Mouse (Mus musculus) regulatory T cell (primary cell): ENCODE measurements around the gene Gm19426.

Experiments used
- in situ Hi-C: fragments of 300-600 bp; cut with MboI, MseI; formaldehyde crosslinking; loops from one replicate; pipeline ENCODE4 v1.15.1; 2025; ENCODE audit warnings: high pct_unique_total_duplicates

Gene Gm19426

DNA sequence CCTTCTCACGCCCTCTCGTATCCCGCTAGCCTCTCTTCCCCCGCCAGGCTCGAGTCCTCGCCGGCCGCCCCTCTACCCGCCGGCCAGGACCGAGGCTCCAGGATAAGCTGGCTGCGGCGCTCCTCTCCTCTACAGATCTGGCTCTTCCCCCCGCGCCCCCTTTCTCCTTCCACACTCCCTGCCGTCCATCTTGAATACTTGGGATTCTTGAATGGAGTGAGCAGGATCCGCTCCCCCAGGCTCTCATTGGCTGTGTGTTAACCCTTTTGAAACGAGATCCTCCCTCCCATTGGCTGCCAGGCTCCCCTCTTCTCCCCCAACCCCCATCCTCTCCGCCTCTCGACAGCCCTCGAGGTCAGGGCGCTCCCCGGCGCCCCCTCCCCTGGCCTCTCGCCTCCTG is at the start of gene Gm19426:
TSS of gene Gm19426 (minus strand) at position 95 of the 400 bp plus-strand sequence.
- in situ Hi-C loops: no loop called here

DNA sequence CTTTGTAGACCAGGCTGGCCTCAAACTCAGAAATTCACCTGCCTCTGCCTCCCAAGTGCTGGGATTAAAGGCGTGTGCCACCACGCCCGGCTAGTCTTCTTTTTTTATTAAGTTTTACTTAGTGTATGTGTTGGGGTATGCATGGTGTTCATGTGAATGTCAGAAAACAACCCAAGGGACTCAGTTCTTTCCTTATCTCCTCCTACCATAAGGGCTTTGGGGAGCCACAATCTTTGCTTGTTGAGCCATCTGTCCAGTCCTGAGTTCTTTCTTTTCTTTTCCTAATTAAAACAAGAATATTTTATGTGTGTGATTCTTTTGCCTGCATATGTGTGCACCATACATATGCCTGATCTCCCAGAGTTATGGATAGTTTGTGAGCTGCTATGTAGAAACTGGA is 49.7 kb upstream of the Gm19426 start:
- in situ Hi-C loops: no loop called here

DNA sequence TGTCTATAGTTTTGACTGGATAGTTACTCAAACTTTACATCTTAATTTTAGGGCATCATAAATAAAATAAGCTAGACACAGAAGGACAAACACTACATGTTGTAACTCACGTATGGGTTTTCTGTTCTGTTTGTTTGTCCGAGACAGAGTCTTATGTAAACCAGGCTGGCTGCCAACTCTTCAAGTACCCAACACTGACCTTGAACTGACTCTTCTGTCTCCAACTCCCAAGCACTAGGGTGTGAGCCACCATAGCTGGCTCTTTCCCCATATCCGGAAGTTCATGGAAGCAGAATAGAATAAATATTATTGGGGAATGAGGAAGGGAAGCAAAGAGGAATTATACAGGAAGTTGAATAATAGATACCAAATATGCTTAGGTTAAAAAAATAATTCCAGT is 49.1 kb upstream of the Gm19426 start:
- in situ Hi-C loops: no loop called here

DNA sequence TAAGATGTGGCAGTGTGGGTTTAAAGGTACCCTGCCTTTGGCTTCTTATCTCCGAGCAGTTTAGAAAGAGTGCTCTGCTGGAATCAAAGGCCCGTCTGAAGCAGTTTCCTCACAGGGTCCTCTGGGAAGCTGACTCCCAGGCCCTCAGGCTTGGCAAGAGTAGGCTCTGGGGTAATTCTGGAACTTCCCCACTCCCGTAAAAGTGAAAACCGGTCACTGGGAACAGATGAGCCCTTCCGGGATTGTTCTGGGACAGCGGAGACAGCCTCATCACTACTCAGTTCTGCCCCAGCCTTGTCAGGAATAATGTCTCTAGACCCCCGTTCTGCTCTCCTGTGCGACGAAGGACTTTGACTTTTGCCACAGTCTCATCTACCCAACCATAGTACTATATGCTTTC is 47.0 kb upstream of the Gm19426 start:
- in situ Hi-C loops: no loop called here

DNA sequence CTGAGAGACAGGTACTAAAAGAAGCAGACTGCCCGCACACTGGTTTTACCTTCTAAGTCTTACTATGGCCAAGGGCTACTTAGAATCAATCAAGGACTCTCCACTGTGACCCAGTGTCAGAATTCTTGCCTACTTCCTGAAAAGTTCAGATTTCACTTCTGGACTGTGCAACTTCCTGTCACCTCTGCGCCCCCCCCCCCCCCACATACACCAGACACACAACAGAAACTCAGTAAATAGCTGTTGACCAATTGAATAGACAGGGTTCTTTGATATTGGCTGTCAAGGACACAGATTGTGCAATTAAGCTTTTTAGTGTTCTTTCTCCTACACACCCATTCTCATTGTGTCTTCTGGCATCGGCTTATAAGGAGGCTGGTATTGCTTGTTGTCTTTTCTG is 44.9 kb upstream of the Gm19426 start:
- in situ Hi-C loops: loop anchor here (10.0 kb wide), 1 partner anchor 696 kb away; no protein-coding TSS in a partner anchor

DNA sequence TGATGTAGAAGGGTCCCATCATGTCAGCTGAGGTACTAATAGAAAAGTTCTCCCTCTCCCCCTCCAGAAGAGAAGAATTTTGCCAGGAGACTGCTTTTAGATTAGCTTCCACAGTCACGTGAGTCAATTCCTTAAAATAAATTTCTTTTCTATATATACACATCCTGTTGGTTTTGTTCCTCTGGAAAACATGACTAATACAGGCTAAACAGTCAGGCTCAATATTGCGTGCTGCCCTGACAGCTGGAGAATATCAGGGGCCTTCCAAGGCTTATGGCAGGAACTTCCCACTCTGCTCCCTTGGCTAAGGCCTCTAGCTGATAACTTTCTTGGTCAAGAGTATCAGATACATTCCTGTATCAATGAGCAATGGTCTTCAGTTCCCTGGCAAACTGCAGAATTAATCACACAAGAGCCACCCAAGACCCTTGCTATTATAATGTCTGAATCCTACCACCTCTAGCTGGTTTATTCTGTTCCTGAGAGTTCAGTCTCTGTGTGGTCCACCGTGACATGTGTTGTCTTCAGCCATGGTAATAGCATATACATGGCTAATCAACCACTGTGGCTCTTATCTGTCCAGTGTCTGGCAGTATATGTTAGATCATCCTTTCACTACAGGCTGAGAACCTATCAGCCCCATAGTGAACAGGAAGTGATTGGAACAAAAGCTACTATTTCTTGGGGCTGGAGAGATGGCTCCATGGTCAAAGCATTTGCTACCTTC is 40.5 kb upstream of the Gm19426 start:
- in situ Hi-C loops: loop anchor here (10.0 kb wide), 1 partner anchor 701 kb away; no protein-coding TSS in a partner anchor

DNA sequence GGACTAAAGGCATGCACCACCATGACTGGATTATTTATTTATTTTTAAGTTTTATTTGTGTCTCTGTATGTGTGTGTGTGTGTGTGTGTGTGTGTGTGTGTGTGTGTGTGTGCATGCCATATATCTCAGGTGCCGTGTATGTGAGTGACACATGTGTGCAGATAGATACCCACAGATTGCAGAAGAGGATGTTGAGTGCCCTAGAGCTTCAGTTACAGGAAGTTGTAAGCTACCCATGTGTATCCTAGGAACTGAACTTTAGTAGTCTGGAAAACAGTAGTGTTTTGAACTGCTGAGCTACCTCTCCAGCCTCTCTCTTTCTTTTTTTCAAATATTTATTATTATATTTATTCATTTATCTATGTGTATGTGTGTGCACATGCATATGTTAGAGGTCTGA is 39.9 kb upstream of the Gm19426 start:
- in situ Hi-C loops: loop anchor here (10.0 kb wide), 1 partner anchor 701 kb away; no protein-coding TSS in a partner anchor

DNA sequence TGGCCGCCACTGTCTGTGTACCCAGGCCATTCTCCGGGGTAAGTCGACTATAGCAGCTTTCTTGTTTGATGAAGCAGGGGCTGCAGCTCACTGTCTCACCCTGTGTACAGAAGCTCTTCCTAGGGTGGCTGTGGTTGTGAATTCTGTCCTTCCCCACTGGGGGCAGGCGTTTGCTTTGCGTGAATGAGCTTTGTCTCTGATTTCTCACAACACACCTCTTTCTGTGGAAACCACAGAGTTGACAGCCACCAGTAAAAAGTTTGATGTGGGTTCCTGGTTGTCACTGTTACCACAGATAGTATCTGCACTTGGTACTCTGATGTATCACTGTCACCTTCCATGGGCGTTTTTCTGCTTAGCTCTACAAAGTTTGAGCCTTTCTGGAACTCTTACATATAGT is 35.8 kb upstream of the Gm19426 start:
- in situ Hi-C loops: no loop called here

DNA sequence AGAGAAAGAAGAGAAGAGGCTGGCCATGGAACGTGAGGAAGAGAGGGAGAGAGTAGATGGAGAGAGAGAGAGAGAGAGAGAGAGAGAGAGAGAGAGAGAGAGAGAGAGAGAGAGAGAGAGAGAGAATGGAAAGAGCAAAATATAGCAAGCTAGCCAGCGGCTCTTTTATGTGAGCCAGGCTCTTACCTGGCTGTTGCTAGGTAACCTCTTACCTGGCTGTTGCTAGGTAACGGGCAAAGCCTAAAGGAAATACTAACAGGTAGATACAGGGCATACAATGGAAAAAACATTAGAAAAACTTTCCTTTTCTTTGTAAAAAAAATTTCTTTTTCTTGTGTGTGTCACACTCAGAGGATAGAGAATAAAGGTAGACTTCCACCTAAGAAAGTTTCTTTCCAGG is 34.3 kb upstream of the Gm19426 start:
- in situ Hi-C loops: no loop called here

DNA sequence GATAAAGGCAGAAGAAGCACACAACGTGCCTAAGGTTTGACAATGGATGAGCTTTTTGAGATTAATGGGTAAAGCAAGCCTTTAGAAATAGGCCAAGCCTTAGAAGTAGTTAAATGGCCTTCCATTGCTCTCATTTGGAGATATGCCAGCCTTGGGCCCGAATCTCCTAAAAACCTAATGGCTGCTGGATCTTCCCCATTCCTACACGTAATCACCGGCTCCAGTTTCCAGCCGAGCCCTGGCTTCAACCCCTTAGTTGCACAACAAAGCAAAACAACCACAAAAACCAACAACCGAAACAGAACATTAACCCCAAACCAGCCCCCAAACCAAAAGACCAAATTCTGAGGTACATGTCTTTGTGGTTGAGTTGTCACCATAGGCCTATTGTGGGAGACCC is 32.2 kb upstream of the Gm19426 start:
- in situ Hi-C loops: no loop called here

DNA sequence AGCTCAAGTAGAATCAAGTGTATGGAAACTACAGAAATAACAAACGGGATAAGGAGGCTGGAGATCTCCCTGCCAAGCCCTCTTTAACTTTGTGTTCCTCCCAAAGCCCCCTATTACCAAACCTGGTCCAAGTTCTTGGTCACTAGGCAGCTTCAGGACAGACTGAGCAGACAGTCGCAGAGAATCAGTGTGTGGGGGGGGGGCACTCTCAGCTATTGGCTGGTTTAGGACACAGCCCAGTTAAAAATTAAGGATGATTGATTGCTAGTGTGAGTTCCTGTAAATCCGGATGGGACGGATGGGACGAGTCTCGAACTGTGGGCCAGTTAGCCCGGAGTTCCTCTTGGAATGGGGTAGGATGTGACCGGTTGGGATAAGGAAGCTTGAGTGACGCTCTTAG is 31.8 kb upstream of the Gm19426 start, which contains the start of gene Serping1:
TSS of gene Serping1 (minus strand) at position 204 of the 400 bp plus-strand sequence.
- in situ Hi-C loops: no loop called here

DNA sequence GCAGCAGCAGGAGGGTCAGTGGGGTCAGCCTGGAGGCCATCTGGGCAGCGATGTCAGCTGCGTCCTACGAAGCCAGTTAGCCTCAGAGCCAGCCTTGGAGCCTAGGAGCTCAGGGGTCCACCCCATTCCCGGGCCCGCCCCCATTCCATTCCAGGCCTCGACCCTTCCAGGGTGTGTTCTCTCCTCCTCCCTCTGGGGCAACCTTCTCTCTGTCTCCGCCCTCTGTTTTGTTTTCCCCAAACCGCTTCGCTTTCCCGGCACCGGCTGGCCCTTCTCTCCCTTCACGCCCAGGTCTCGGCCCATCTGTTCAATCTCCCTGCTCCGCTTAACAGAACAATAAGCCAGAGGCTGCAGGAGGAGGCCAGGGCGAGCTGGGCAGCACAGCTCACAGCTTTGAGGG is 31.3 kb upstream of the Gm19426 start:
- in situ Hi-C loops: no loop called here

DNA sequence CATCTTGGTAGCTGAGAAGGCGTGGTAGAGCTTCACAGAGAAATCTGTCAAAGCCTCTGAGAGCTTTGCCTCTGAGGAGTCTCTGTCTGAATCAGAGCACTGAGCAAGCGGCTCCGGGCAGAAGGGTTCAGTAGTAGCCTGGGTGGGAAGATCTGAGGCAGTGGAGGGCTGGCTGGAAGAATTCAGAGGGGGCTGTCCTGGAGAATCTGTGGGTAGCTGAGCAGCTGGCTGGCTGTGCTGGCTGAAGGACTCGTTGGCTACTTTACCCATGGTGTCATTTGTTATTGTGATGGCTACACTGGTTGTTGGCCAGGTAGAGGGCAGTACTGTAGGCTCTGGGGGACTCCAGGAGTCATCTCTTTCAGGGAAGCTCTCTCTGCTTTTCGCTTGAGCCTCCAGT is 29.7 kb upstream of the Gm19426 start:
- in situ Hi-C loops: no loop called here

DNA sequence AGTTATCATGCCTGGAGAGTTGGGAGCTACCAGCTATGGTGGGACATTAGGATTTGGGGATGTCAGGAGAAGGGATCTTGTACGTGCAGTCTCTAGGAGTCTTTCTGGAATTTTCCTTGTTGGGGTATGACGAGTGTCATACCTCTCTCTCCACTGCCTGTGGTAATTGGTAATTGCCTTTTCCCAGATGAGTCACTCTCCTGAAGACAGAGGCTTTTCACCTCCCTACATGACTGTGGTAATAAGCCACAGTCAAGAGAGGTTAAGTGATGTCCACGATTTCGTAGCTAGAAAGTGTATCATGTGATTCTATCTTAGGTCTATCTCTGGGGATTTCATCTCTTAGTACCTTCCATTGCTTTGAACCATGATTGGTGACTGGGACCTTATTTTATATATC is 29.0 kb upstream of the Gm19426 start:
- in situ Hi-C loops: no loop called here

DNA sequence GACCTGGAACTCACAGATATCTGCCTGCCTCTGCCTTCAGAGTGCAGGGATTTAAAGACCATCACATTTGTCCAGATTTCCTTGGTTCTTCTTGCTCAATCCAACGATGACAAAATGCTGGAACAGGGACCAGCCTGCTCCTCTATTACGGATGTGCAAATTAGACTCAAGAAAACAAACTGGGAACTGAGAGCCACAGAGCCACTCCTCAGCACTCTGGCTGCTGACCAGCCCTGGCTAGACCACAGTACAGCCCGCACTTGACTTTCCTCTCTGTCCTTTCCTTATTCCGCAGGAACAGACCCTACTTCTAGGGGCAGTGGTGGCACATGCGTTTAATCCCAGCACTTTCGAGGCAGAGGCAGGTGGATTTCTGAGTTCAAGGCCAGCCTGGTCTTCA is 27.0 kb upstream of the Gm19426 start:
- in situ Hi-C loops: no loop called here

DNA sequence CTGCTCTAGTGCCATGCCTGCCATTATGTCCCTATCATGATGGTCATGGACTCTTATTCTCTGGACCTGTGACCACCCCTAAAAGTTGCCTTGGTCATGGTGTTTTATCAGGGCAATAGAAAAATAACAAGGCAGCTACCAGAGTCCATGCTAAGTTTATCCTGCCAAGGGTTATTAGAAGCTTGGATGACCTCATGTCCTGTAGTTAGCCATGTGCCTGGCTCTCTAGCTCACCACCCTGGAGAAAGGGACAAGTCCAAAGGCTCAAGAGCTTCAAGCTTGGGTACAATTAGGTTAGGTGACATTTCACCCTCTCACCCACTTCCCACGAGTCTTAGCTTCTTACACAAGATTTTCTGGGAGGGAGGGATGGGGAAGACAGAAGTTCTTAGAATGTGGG is 19.4 kb upstream of the Gm19426 start:
- in situ Hi-C loops: no loop called here

DNA sequence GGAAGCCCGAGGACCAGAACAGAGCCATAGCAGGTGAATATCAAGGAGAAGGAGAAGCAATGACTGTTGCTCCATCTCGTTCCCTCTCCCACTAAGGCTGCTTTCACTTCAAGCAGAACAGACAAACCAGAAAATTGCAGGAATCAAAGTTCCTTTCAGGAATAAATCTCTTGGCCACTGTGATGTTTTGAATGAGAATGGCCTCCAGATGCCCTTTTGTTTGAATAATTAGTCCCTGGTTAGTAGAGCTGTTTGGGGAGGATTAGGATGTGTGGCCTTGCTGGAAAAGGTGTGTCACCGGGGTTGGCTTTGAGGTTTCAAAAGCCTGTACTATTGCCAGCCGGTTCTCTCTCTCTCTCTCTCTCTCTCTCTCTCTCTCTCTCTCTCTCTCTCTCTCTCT is 18.8 kb upstream of the Gm19426 start:
- in situ Hi-C loops: no loop called here

DNA sequence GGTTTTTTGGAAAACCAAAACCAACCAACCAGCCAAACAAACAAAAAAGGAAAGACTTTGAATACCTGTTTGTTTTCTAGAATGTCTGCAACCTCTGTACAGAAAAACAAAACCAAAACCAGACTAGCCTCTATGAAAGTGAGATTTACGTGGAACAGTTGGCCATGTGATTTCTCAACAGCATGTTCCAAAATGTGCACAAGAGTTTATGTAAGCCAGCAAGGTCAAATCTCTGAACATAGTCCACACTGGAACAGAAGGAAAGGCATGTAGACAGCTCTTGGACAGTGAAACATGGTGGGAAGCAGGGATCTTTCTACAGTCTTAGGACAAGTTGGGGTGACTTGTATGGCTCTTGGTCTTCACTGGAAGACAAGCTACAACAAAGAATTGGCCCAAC is 18.4 kb upstream of the Gm19426 start:
- in situ Hi-C loops: no loop called here

DNA sequence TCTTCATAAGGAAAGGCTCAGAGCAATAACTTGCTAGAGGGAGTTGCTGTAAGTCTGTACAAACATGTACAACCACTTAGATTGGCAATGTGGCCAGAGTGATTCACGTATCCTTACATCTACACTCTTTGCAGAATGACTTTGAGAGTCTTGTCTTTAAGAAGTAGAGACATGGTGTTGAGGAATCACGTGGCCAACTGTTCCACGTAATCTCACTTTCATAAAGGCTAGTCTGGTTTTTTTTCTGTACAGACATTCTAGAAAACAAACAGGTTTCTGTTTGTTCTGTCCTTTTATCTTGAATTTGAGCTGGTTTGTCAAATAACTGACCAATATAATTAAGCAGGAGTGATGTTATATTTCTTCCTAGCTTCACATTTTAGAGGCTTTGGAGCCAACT is 17.9 kb upstream of the Gm19426 start:
- in situ Hi-C loops: no loop called here

DNA sequence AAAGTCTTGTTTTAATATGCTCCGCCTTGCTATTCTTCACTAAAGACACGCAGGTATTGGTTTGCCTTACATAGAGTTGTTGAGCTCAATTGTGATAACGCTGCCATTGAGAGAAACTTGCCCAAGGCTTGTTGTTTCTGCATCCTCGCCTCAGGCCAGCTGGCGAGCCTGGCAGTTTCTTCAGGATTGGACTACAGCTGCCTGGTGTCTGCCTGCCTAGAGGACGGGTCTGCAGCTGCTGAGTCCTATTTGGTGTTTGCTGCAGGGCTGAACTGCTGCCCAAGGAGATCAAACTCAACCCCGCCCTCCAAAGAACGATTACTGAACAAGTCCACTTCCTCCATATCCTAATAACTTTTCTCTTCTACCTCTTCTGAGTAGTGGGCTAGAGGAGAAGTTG is 17.3 kb upstream of the Gm19426 start:
- in situ Hi-C loops: no loop called here

DNA sequence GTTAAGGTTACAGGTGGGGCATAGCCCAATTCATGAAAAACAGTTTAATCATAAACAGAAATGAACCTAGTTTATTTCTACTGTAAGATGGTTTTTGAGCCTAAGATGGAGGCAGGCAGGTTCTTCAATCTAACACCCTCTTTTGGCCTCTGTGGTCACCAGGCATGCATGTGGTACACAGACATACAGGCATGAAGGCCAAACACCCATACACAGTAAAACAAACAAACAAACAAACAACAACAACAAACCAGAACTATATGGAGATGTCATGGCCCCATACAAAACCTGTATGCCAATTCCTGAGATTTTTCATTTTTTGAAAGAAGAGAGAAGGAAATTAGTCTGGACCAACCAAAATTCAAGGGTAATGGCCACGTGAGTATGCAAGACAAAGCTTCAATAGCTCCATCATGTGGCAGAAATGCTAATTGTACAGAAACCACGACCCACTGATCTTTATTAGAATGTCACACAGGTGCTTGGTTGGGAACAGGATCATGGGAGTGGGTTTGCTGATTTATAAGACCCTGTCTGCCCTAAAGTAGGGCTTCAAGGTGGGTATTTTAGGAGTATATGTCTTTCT is 15.2 kb upstream of the Gm19426 start:
- in situ Hi-C loops: no loop called here

DNA sequence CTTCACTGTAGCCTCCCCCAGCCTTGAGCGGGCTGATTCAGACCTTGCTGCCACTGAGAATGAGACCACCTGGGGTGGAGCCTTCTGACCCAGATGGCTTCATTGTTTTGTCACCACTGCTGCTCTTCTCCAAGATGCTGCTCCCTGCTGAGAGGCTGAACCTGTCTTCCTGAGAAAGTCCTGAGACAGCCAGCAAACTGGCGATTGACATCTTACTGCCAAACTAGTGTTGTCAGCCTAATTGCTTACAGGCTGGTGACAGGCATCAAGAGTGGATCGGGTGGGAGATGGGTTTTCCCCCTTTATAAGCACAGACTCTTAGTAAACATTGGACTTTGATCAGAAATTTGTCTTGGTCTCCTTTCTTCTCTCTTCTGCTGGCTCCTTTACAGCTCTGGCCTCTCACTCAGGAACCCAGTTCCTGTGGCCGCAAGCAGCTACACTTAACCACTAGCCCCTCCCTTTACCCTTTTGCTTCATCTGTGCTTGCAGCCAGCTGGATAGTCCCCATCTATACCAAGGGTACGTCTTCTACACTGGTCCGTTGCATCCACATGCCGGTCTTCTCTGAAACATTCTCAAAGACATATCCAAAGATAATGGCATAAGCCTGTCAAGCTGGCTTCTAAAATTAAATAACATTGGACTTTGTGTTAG is 13.7 kb upstream of the Gm19426 start:
- in situ Hi-C loops: no loop called here

DNA sequence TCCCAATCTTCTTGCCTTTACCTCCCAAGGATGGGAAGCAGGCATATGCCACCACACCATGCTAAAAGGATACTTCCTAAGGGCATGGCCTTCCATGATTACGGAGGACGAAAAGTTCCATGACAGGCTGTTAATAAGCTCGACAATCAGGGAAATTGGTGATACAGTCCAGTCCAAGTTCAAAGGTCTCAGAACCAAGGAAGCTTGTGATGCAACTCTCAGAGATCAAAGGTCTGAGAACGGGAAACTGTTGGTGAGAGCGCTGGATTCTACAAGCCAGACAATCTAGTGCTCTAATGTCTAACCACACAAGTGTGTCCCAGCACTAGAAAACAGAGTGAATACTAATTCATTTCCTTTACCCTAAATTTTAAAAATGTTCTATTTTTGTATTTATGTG is 12.8 kb upstream of the Gm19426 start:
- in situ Hi-C loops: no loop called here
